ENCODE assay signal across 9 mouse cellular contexts in genomic region chr2:65668437-65669135, GRCm38 (mm10). TPM values are rescaled to one million over a fixed set of nuclear protein-coding genes. Genes with fewer than 3 reads are reported as not detected.
DNase-seq lines count a peak whose midpoint lies in the region; ATAC-seq lines count a peak whose summit lies in the region.
"Had no signal": no experiment of that assay in that cellular context is flagged by ENCODE, and none has a peak within 500 bp of the region (broad histone marks: within the 10 kb centered on the region; RNA-seq: fewer than 3 reads in every experiment).

No protein-coding gene starts in this region.

- no peaks in the 10 kb centered on the region for H3K27me3 ChIP-seq in embryonic facial prominence, embryonic 12.5 days
- no peaks in the 10 kb centered on the region for H3K27me3 ChIP-seq in heart, embryonic 10.5 days (ENCODE audit: insufficient read depth, poor library complexity, severe bottlenecking)
- no peaks in the 10 kb centered on the region for H3K27me3 ChIP-seq in limb, embryonic 13.5 days
- no peaks in the 10 kb centered on the region for H3K27me3 ChIP-seq in midbrain, embryonic 15.5 days (replicated peaks)
- H3K27me3 ChIP-seq in stomach, embryonic 16.5 days (ENCODE audit: control insufficient read depth, insufficient read depth, low read length), result no peaks in the 10 kb centered on the region

- H3K9me3 ChIP-seq in embryonic facial prominence, embryonic 12.5 days, result no peaks in the 10 kb centered on the region
- H3K9me3 ChIP-seq in heart, embryonic 10.5 days, result no peaks in the 10 kb centered on the region
- no peaks in the 10 kb centered on the region for H3K9me3 ChIP-seq in limb, embryonic 13.5 days
- no peaks in the 10 kb centered on the region for H3K9me3 ChIP-seq in midbrain, embryonic 15.5 days
- no peaks in the 10 kb centered on the region for H3K9me3 ChIP-seq in stomach, embryonic 16.5 days (replicated peaks; ENCODE audit: control insufficient read depth, low read length)

- H3K4me3 ChIP-seq in embryonic facial prominence, embryonic 12.5 days, result peak overlapping the region; percentile 37
- peak overlapping the region; percentile 51 for H3K4me3 ChIP-seq in heart, embryonic 10.5 days
- peak overlapping the region; percentile 38 for H3K4me3 ChIP-seq in limb, embryonic 13.5 days
- H3K4me3 ChIP-seq in midbrain, embryonic 15.5 days, result peak overlapping the region; percentile 47
- H3K4me3 ChIP-seq in stomach, embryonic 16.5 days (replicated peaks; ENCODE audit: low read length), result peak overlapping the region; percentile 46

- 14% methylated on average over 12 of the region's 12 CpGs for WGBS in embryonic facial prominence, embryonic 12.5 days
- 19% methylated on average over 12 of the region's 12 CpGs for WGBS in heart, embryonic 10.5 days
- WGBS in limb, embryonic 13.5 days, result 14% methylated on average over 12 of the region's 12 CpGs
- 9% methylated on average over 12 of the region's 12 CpGs for WGBS in midbrain, embryonic 15.5 days
- WGBS in stomach, embryonic 16.5 days, result 17% methylated on average over 12 of the region's 12 CpGs

- no peaks in the 10 kb centered on the region for H3K4me1 ChIP-seq in embryonic facial prominence, embryonic 12.5 days
- no peaks in the 10 kb centered on the region for H3K4me1 ChIP-seq in heart, embryonic 10.5 days
- no peaks in the 10 kb centered on the region for H3K4me1 ChIP-seq in limb, embryonic 13.5 days
- H3K4me1 ChIP-seq in midbrain, embryonic 15.5 days, result peaks cover 20% of the 10 kb centered on the region
- H3K4me1 ChIP-seq in stomach, embryonic 16.5 days (ENCODE audit: control insufficient read depth, insufficient read depth, low read length), result no peaks in the 10 kb centered on the region

- H3K27ac ChIP-seq in embryonic facial prominence, embryonic 12.5 days, result no peak overlapping the region
- H3K27ac ChIP-seq in heart, embryonic 10.5 days, result peak overlapping the region; percentile 19; the same call in 1 of the 2 replicates
- no peak overlapping the region for H3K27ac ChIP-seq in limb, embryonic 13.5 days
- peak overlapping the region; percentile 84 for H3K27ac ChIP-seq in midbrain, embryonic 15.5 days
- H3K27ac ChIP-seq in stomach, embryonic 16.5 days (ENCODE audit: low read length), result no peak overlapping the region

- H3K4me2 ChIP-seq in embryonic facial prominence, embryonic 12.5 days (replicated peaks), result peak overlapping the region; percentile 51
- H3K4me2 ChIP-seq in limb, embryonic 13.5 days (replicated peaks), result peak overlapping the region; percentile 61
- peak overlapping the region; percentile 65 for H3K4me2 ChIP-seq in midbrain, embryonic 15.5 days
- H3K4me2 ChIP-seq in stomach, embryonic 16.5 days (ENCODE audit: low read depth, low read length), result peak overlapping the region; percentile 64

- ATAC-seq in embryonic facial prominence, embryonic 12.5 days (ENCODE audit: insufficient number of reproducible peaks, insufficient read depth, low FRiP score, low TSS enrichment), result peak; percentile 90
- ATAC-seq in limb, embryonic 13.5 days (ENCODE audit: low FRiP score, low read depth), result peak; percentile 96
- peak; percentile 97 for ATAC-seq in midbrain, embryonic 15.5 days (replicated peaks)
- peak; percentile 86 for ATAC-seq in stomach, embryonic 16.5 days (ENCODE audit: insufficient read depth, low FRiP score)

- no peaks in the 10 kb centered on the region for H3K36me3 ChIP-seq in embryonic facial prominence, embryonic 12.5 days
- H3K36me3 ChIP-seq in heart, embryonic 10.5 days, result no peaks in the 10 kb centered on the region
- H3K36me3 ChIP-seq in limb, embryonic 13.5 days, result no peaks in the 10 kb centered on the region
- no peaks in the 10 kb centered on the region for H3K36me3 ChIP-seq in midbrain, embryonic 15.5 days (replicated peaks)
- H3K36me3 ChIP-seq in stomach, embryonic 16.5 days (ENCODE audit: control insufficient read depth, insufficient read depth, low read length), result no peaks in the 10 kb centered on the region
- H3K36me3 ChIP-seq: G1E had no signal

- H3K9ac ChIP-seq in embryonic facial prominence, embryonic 12.5 days, result peak overlapping the region; percentile 30; the same call in 1 of the 2 replicates
- peak overlapping the region; percentile 10; the same call in 1 of the 2 replicates for H3K9ac ChIP-seq in limb, embryonic 13.5 days
- peak overlapping the region; percentile 59 for H3K9ac ChIP-seq in midbrain, embryonic 15.5 days
- peak overlapping the region; percentile 60 for H3K9ac ChIP-seq in stomach, embryonic 16.5 days (ENCODE audit: low read length)

- peak; percentile 74 for DNase-seq in 3134 (ENCODE audit: extremely low read depth, insufficient read length, low spot score)
- DNase-seq in adrenal gland, postnatal 14 days, result peak; percentile 66
- DNase-seq in heart, embryonic 10.5 days (ENCODE audit: low spot score), result peak; percentile 90
- peak; percentile 88 for DNase-seq in kidney, adult 9 months

RNA-seq across cellular contexts. Expression of gene Scn2a, which starts 48.0 kb away (rescaled TPM):
- 0.85 and 1.9 TPM in 2 replicates for total RNA-seq in adrenal gland, postnatal 14 days (2021)
- 5.0 and 6.3 TPM in 2 replicates for polyA plus RNA-seq in embryonic facial prominence, embryonic 12.5 days (2016; fragmentation: Nextera tagmentation; extraction: Ambion mirVana)
- 1.2 and 1.7 TPM in 2 replicates for polyA plus RNA-seq in heart, embryonic 10.5 days (2016; fragmentation: Nextera tagmentation; extraction: Ambion mirVana)
- polyA plus RNA-seq in limb, embryonic 13.5 days (2015; fragmentation: Nextera tagmentation; extraction: Ambion mirVana), result 4.9 and 6.2 TPM in 2 replicates
- polyA plus RNA-seq in midbrain, embryonic 15.5 days (2015; fragmentation: Nextera tagmentation; extraction: Ambion mirVana), result 43.6 and 47.5 TPM in 2 replicates
- polyA plus RNA-seq in stomach, embryonic 16.5 days (2015; fragmentation: Nextera tagmentation; extraction: Ambion mirVana), result 3.3 and 3.7 TPM in 2 replicates
- polyA plus RNA-seq: G1E had no signal

Comparison
In these comparisons a context has a peak if more than half of its experiments do, and no peak if none do; other contexts are left out.
1. H3K27ac ChIP-seq: peak in heart, embryonic 10.5 days (single experiment) and midbrain, embryonic 15.5 days (single experiment); none in embryonic facial prominence, embryonic 12.5 days (single experiment), limb, embryonic 13.5 days (single experiment) and stomach, embryonic 16.5 days (single experiment).
2. H3K9ac ChIP-seq: peak in every context shown above with its lines; median percentile 60 in stomach, embryonic 16.5 days; 59 in midbrain, embryonic 15.5 days; 30 in embryonic facial prominence, embryonic 12.5 days; 10 in limb, embryonic 13.5 days.
3. Peak in every context shown above with its lines, with median percentiles within 50 percentile points of each other: DNase-seq, ATAC-seq, H3K4me2 ChIP-seq and H3K4me3 ChIP-seq.